ENCODE assay signal across 9 mouse cellular contexts in genomic region chr8:120598579-120598978, GRCm38 (mm10). TPM values are rescaled to one million over a fixed set of nuclear protein-coding genes. Genes with fewer than 3 reads are reported as not detected.
A peak's percentile ranks its signal among the peaks of the same experiment; 100 is the strongest.
DNase-seq lines count a peak whose midpoint lies in the region; ATAC-seq lines count a peak whose summit lies in the region.
"Had no signal": no experiment of that assay in that cellular context is flagged by ENCODE, and none has a peak within 500 bp of the region (broad histone marks: within the 10 kb centered on the region; RNA-seq: fewer than 3 reads in every experiment).

No protein-coding gene starts in this region.

- no peaks in the 10 kb centered on the region for H3K36me3 ChIP-seq in lung, embryonic 16.5 days (ENCODE audit: control insufficient read depth, insufficient read depth, low read length)
- no peaks in the 10 kb centered on the region for H3K36me3 ChIP-seq in heart, embryonic 16.5 days (ENCODE audit: control insufficient read depth, insufficient read depth)
- H3K36me3 ChIP-seq: liver, embryonic 13.5 days had no signal

- H3K27me3 ChIP-seq in lung, embryonic 16.5 days (ENCODE audit: control insufficient read depth, insufficient read depth, low read depth, low read length) = no peaks in the 10 kb centered on the region
- H3K27me3 ChIP-seq in heart, embryonic 16.5 days (ENCODE audit: control insufficient read depth, insufficient read depth, low read length) = no peaks in the 10 kb centered on the region

- H3K9me3 ChIP-seq in lung, embryonic 16.5 days (ENCODE audit: control insufficient read depth, low read length) = 0 out of 2 replicates have a peak, but pooled peaks cover 2% of the 10 kb centered on the region
- H3K9me3 ChIP-seq in heart, embryonic 16.5 days (replicated peaks; ENCODE audit: control insufficient read depth, low read length) = 0 out of 2 replicates have a peak, but pooled peaks cover 2% of the 10 kb centered on the region

- H3K9ac ChIP-seq in lung, embryonic 16.5 days (ENCODE audit: low read length) = peak overlapping the region; percentile 49
- H3K9ac ChIP-seq in heart, embryonic 16.5 days (ENCODE audit: low read length) = no peak overlapping the region
- H3K9ac ChIP-seq: liver, embryonic 13.5 days had no signal

- H3K4me2 ChIP-seq in lung, embryonic 16.5 days (ENCODE audit: low read depth, low read length) = peak overlapping the region; percentile 51
- peak overlapping the region; percentile 8 for H3K4me2 ChIP-seq in heart, embryonic 16.5 days (ENCODE audit: low read depth, low read length)
- H3K4me2 ChIP-seq: liver, embryonic 13.5 days had no signal

- H3K27ac ChIP-seq in lung, embryonic 16.5 days (ENCODE audit: low read length) = no peak overlapping the region
- H3K27ac ChIP-seq in heart, embryonic 16.5 days (ENCODE audit: low read length) = no peak overlapping the region
- H3K27ac ChIP-seq: liver, embryonic 13.5 days had no signal

- 18% methylated on average over 24 of the region's 24 CpGs for WGBS in lung, embryonic 16.5 days
- WGBS in heart, embryonic 16.5 days = 37% methylated on average over 24 of the region's 24 CpGs

- no peak for DNase-seq in lung, postnatal 14 days
- DNase-seq in embryo, embryonic 11 days = peak; percentile 64
- peak; percentile 54 to 92 for DNase-seq in left cerebral cortex, adult 8-10 months (ENCODE audit: low spot score in 2 of 2)
- peak; percentile 85 to 90 for DNase-seq in right cerebral cortex, postnatal 36 days (ENCODE audit: low spot score in 2 of 2)
- DNase-seq in spleen, postnatal 36 days (ENCODE audit: low spot score in 2 of 2) = no peak
- DNase-seq in thymus, postnatal 0 days (ENCODE audit: low spot score) = no peak
- DNase-seq: liver, embryonic 13.5 days had no signal

- peak overlapping the region; percentile 13 for H3K4me3 ChIP-seq in lung, embryonic 16.5 days (ENCODE audit: low read length)
- H3K4me3 ChIP-seq in heart, embryonic 16.5 days (ENCODE audit: low read length) = no peak overlapping the region
- H3K4me3 ChIP-seq: liver, embryonic 13.5 days had no signal

- H3K4me1 ChIP-seq in lung, embryonic 16.5 days (replicated peaks; ENCODE audit: control insufficient read depth, insufficient read depth, low read length) = peaks cover 7% of the 10 kb centered on the region
- H3K4me1 ChIP-seq in heart, embryonic 16.5 days (ENCODE audit: control insufficient read depth, insufficient read depth, low read length) = no peaks in the 10 kb centered on the region

- peak; percentile 69 for ATAC-seq in lung, embryonic 16.5 days (ENCODE audit: low read depth)
- 0 out of 2 replicates have a peak, but pooled peaks have one; percentile 20 for ATAC-seq in heart, embryonic 16.5 days (replicated peaks; ENCODE audit: extremely low read depth, insufficient read depth, low FRiP score)

RNA-seq across cellular contexts. Expression of gene Gins2, which starts 9.5 kb away (rescaled TPM):
- polyA plus RNA-seq in lung, embryonic 16.5 days (2015; fragmentation: Nextera tagmentation; extraction: Ambion mirVana) = 90.8 and 99.5 TPM in 2 replicates
- polyA plus RNA-seq in heart, embryonic 16.5 days (2015; fragmentation: Nextera tagmentation; extraction: Ambion mirVana) = 51.0 and 51.1 TPM in 2 replicates
- total RNA-seq in left cerebral cortex, adult 8-10 months (2022) = 1 to 10 TPM; 1.1 to 3.3 (median 2.5) TPM
- 60.0 and 77.9 TPM in 2 replicates for polyA plus RNA-seq in thymus, postnatal 0 days (2015; fragmentation: Nextera tagmentation; extraction: Ambion mirVana)

RNA-seq across cellular contexts. Expression of gene 1190005I06Rik, which starts 48.9 kb away (rescaled TPM):
- 4.5 and 5.4 TPM in 2 replicates for polyA plus RNA-seq in lung, embryonic 16.5 days (2015; fragmentation: Nextera tagmentation; extraction: Ambion mirVana)
- polyA plus RNA-seq in heart, embryonic 16.5 days (2015; fragmentation: Nextera tagmentation; extraction: Ambion mirVana) = 4.7 and 5.6 TPM in 2 replicates
- 10 to 100 TPM; 11.8 to 16.6 (median 14.4) TPM for total RNA-seq in left cerebral cortex, adult 8-10 months (2022)
- polyA plus RNA-seq in thymus, postnatal 0 days (2015; fragmentation: Nextera tagmentation; extraction: Ambion mirVana) = 2.1 TPM in 2 replicates

Comparison
In these comparisons a context has a peak if more than half of its experiments do, and no peak if none do; other contexts are left out.
1. DNase-seq: peak in embryo, embryonic 11 days (single experiment), left cerebral cortex, adult 8-10 months (2 of 2) and right cerebral cortex, postnatal 36 days (2 of 2); none in lung, postnatal 14 days (single experiment), spleen, postnatal 36 days (0 of 2) and thymus, postnatal 0 days (single experiment).